Mouse (Mus musculus) cerebellum, adult 9-11 months (tissue): Measurements from ENCODE around the gene Spink8.
A peak's percentile ranks its signal among the peaks of the same experiment; 100 is the strongest.

Experiments
- DNase-seq: peaks from one replicate; pipeline ENCODE4 v3.0.0; 2022

Gene Spink8

DNA sequence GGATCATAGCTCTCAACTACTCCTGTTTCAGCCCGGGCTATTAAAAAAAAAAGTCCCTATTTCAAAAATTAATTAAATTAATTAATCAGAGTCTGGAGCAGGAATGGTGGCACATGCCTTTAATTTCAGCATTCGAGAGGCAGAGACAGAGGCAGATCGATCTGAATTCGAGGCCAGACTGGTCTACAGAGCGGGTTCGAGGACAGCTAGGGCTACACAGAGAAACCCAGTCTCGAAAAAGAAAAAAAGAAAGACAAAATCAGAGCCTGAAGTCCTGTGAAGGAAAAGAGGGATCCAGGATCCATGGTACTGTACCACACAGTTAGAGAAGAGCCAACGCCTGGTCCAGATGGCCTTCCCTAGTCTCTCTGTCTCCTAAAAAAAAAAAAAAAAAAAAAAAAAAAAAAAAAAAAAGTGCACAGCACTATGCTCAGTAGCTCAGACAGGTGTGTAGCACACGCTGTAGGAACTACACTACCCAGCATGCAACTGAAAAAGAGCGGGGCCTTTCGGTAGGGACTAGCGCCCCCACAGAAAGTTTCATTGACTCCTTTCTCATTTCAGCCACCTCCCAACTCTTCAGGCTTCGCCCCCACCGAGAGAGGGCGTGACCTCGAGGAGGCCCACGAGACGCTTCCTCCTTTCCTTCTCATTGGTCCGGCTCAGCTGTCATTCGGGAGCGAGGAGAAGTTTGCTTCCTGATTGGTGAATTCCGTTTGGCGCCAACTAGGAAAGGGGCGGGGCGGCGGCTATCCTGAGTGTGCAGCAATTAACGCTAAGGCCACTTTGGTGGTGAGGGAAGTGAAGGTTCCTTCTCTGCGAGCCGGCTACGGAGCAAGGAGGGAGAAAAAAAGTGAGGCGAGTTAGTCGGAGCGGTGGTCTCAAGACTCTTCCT lies 63.0 kb downstream of the Spink8 start, which contains the start of gene Cdc25a:
Cdc25a (plus strand) TSS at position 783 of the 895 bp plus-strand sequence.
- peak; percentile 99 for DNase-seq

DNA sequence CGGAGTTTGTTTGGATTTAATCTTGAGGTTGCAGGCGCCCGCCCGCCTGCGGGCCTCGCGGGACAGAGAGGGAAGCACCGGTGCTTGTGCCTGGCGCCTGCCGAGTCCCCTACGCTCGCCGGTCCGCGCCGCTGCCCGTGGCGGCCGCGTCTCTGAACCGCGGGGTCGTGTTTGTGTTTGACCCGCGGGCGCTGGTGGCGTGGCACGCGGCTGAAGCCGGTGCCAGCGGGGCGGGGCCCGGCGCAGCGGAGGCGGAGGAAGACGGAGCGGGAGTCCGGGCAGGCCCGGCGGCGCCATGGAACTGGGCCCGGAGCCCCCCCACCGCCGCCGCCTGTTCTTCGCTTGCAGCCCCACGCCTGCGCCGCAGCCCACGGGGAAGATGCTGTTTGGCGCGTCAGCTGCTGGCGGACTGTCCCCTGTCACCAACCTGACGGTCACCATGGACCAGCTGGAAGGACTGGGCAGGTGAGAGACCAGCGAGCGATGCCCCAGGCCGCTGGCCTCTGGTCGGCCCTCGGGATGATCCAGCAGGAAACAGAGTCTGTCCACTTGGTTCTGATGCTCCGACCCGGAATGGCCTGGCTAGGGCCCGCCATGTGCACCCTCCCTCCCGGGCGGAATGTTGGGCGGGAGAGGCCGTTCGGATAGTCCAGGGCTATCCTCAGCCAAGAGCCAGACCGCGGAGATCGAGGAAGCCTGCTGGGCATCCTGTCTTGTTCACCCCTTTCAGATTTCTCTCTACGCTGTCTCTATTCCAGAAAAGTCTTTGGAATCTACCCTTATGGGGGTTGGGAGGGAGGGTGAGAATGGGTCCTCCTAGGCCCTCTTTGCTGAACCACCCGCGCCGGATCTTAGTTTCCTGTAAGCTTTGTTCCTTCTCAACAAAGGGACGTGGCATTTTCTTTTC lies 63.9 kb downstream of the Spink8 start:
- DNase-seq = no peak
